Mouse (Mus musculus) gastrocnemius, postnatal 4 days (tissue): ENCODE data around the gene Igsf6. TPM values are rescaled to one million over a fixed set of nuclear protein-coding genes. Genes with fewer than 3 reads are reported as not detected.

ENCODE experiments used
- DNase-seq, 2 experiments: peaks; one replicate each; pipeline ENCODE4 v3.0.0; 2021 to 2022; ENCODE audit warnings: low spot score in 2 of 2, mixed read lengths in 2 of 2
- long read RNA-seq, 2 experiments: library from polyadenylated mRNA; stranded (forward); transcript quantifications; one replicate each; pipeline ENCODE4 v2.0.0; 2021
- total RNA-seq, 2 experiments: library from RNA; stranded (reverse); gene quantifications; 2 replicates each; pipeline ENCODE4 v1.2.3; 2021

The Igsf6 gene
- 1 to 10 TPM; 1.6 to 1.8 TPM for total RNA-seq
- long read RNA-seq, experiment 1, result 0 reads
- long read RNA-seq, experiment 2, partial matches to known transcripts, result 0 of 3 reads
- long read RNA-seq, experiment 2, other reads (novel, unspliced or antisense), result 1 of 3 reads

- DNase-seq, result no peak
Observed at GRCm38 (mm10) chr7:121074281-121074680, at the start of gene Igsf6. Igsf6 (minus strand) TSS chr7:121074572.

- peak; percentile 69 to 82 for DNase-seq
Observed at GRCm38 (mm10) chr7:121120143-121120818, 45.9 kb upstream of the Igsf6 start.

GRCm38 (mm10) chr7:121111762-121112161 is 37.4 kb upstream of the Igsf6 start:
- DNase-seq, result no peak

GRCm38 (mm10) chr7:121111321-121111720 is 36.9 kb upstream of the Igsf6 start:
- no peak for DNase-seq

- DNase-seq, result no peak
Observed at GRCm38 (mm10) chr7:121107851-121108250, 33.5 kb upstream of the Igsf6 start.

- no peak for DNase-seq
Observed at GRCm38 (mm10) chr7:121098614-121099389, 24.4 kb upstream of the Igsf6 start.

- DNase-seq, result no peak
Observed at GRCm38 (mm10) chr7:121093026-121093425, 18.7 kb upstream of the Igsf6 start.

GRCm38 (mm10) chr7:121090748-121091147 is 16.4 kb upstream of the Igsf6 start:
- no peak for DNase-seq

- DNase-seq, result no peak
Observed at GRCm38 (mm10) chr7:121088745-121089144, 14.4 kb upstream of the Igsf6 start.

GRCm38 (mm10) chr7:121085500-121085899 is 11.1 kb upstream of the Igsf6 start:
- peak in 1 of 2 experiments; percentile 61 for DNase-seq

- no peak for DNase-seq
Observed at GRCm38 (mm10) chr7:121084840-121085453, 10.6 kb upstream of the Igsf6 start.

GRCm38 (mm10) chr7:121082949-121083513 is 8.7 kb upstream of the Igsf6 start:
- peak in 1 of 2 experiments; percentile 50 for DNase-seq

- no peak for DNase-seq
Observed at GRCm38 (mm10) chr7:121081816-121082215, 7.4 kb upstream of the Igsf6 start.

- DNase-seq, result no peak
Observed at GRCm38 (mm10) chr7:121081350-121081749, 7.0 kb upstream of the Igsf6 start, which contains the start of gene Otoa. Otoa (plus strand) TSS chr7:121081650.

GRCm38 (mm10) chr7:121077829-121078228 is 3.5 kb upstream of the Igsf6 start:
- peak in 1 of 2 experiments; percentile 55 for DNase-seq

GRCm38 (mm10) chr7:121077311-121077710 is 2.9 kb upstream of the Igsf6 start:
- no peak for DNase-seq

GRCm38 (mm10) chr7:121075416-121075815 is 1.0 kb upstream of the Igsf6 start:
- DNase-seq, result no peak

- DNase-seq, result no peak
Observed at GRCm38 (mm10) chr7:121074801-121075400, 529 bp upstream of the Igsf6 start.

GRCm38 (mm10) chr7:121072506-121072905 is 1.9 kb downstream of the Igsf6 start:
- no peak for DNase-seq

- DNase-seq, result no peak
Observed at GRCm38 (mm10) chr7:121071276-121071675, 3.1 kb downstream of the Igsf6 start.

GRCm38 (mm10) chr7:121064309-121064708 is 10.1 kb downstream of the Igsf6 start:
- DNase-seq, result no peak
